Comparison of ENCODE assay signal across 8 mouse cellular contexts in the genomic region with DNA sequence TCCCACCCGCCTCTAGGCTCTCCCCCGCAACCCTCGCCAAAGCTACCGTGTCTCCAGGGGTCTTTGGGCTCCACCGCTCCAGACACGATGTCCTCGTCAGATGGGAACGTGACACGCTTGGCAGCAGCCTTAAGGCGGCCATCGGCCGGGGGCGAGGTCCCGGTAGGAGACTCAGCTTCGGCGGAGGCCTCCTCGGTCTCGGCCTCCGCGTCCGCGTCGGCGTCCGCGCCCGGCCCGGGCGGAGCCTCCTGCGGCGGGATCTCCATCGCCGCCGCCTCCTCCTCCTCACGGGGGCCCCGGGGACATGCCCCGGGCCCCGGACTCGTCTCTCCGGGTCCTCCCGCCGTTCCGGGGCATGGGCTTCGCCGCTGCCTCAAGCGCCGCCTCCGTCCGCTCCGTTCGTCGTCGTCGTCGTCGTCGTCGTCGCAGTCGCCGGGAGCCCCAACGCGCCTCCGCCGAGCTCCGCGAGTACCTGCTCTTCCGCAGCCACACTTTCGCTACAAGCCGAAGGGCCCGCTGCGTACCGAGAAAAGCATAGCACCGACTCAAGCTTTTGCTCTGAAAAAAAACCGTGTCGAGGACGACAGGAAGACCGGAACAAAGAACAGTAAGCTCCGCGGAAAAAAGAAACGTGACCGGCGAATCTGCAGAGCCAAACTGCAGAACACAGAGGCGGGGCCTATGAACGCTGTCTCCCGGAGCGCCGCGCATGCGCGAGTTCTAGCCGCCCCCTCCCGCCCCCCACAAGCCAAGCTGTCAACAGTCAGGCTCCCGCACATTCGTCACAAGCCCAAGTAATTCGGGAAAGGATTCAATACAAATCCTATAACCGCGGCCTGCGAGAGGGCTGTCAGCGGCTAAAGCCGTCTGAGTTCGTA. TPM values are rescaled to one million over a fixed set of nuclear protein-coding genes. Genes with fewer than 3 reads are reported as not detected.
DNase-seq lines count a peak whose midpoint lies in the region; ATAC-seq and TF ChIP-seq lines count a peak whose summit lies in the region.

No protein-coding gene starts in this region.

- TF ChIP-seq EP300 in liver, postnatal 0 days (IDR thresholded peaks at IDR 0.05; ENCODE audit: low read depth), result peak; percentile 67; the same call in 1 of the 2 replicates

- H3K27ac ChIP-seq in ES-E14 (ENCODE audit: insufficient read depth, low read depth, low read length, poor library complexity, severe bottlenecking), result 0 out of 2 replicates have a peak overlapping the region, but pooled peaks have one; percentile 41
- peak overlapping the region; percentile 82 for H3K27ac ChIP-seq in forebrain, embryonic 14.5 days (ENCODE audit: low read depth, low read length)
- peak overlapping the region; percentile 87 for H3K27ac ChIP-seq in liver, postnatal 0 days (ENCODE audit: low read depth)
- peak overlapping the region; percentile 90 for H3K27ac ChIP-seq in neural tube, embryonic 13.5 days (replicated peaks)

- peaks cover 22% of the 10 kb centered on the region for H3K36me3 ChIP-seq in ES-E14 (ENCODE audit: control insufficient read depth, insufficient read depth, low read length, poor library complexity, severe bottlenecking)
- H3K36me3 ChIP-seq in forebrain, embryonic 14.5 days (ENCODE audit: control insufficient read depth, insufficient read depth, low read length), result peaks cover 21% of the 10 kb centered on the region
- H3K36me3 ChIP-seq in liver, postnatal 0 days (replicated peaks; ENCODE audit: insufficient read depth, low read length), result peaks cover 37% of the 10 kb centered on the region
- peaks cover 19% of the 10 kb centered on the region for H3K36me3 ChIP-seq in neural tube, embryonic 13.5 days

- no peak for TF ChIP-seq CTCF in liver, postnatal 0 days (IDR thresholded peaks at IDR 0.05; ENCODE audit: low read depth)

- in situ Hi-C loops in ES-E14 (cut with MboI; ENCODE audit: low sequenced_read_pairs in 2 of 2, unreplicated experiment in 2 of 2), result no loop called here

- no peaks in the 10 kb centered on the region for H3K9me3 ChIP-seq in ES-E14 (ENCODE audit: control insufficient read depth, insufficient read depth, low read depth, low read length)
- no peaks in the 10 kb centered on the region; the same call in 1 of the 2 replicates for H3K9me3 ChIP-seq in forebrain, embryonic 14.5 days (replicated peaks; ENCODE audit: control insufficient read depth, low read length)
- no peaks in the 10 kb centered on the region for H3K9me3 ChIP-seq in liver, postnatal 0 days (ENCODE audit: low read length)
- no peaks in the 10 kb centered on the region for H3K9me3 ChIP-seq in neural tube, embryonic 13.5 days

- H3K27me3 ChIP-seq in forebrain, embryonic 14.5 days (replicated peaks; ENCODE audit: control insufficient read depth, insufficient read depth, low read length), result no peaks in the 10 kb centered on the region
- H3K27me3 ChIP-seq in liver, postnatal 0 days (ENCODE audit: insufficient read depth, low read length), result no peaks in the 10 kb centered on the region
- H3K27me3 ChIP-seq in neural tube, embryonic 13.5 days, result no peaks in the 10 kb centered on the region

- intact Hi-C loops in heart, postnatal 14 days (cut with DNase I), result no loop called here

- peak overlapping the region; percentile 99 for H3K4me2 ChIP-seq in forebrain, embryonic 14.5 days (ENCODE audit: low read length)
- peak overlapping the region; percentile 95 for H3K4me2 ChIP-seq in liver, postnatal 0 days (ENCODE audit: low read depth, low read length)
- peak overlapping the region; percentile 100 for H3K4me2 ChIP-seq in neural tube, embryonic 13.5 days

- peak overlapping the region; percentile 90 for H3K9ac ChIP-seq in ES-E14 (ENCODE audit: insufficient read depth, low read depth, low read length, poor library complexity, severe bottlenecking)
- H3K9ac ChIP-seq in forebrain, embryonic 14.5 days (ENCODE audit: low read length), result peak overlapping the region; percentile 94
- H3K9ac ChIP-seq in liver, postnatal 0 days (replicated peaks), result peak overlapping the region; percentile 99
- peak overlapping the region; percentile 90 for H3K9ac ChIP-seq in neural tube, embryonic 13.5 days

- peak overlapping the region; percentile 81 to 92 for H3K4me3 ChIP-seq in ES-E14 (ENCODE audit: insufficient read depth in 1 of 2, low read depth in 1 of 2, low read length in 2 of 2, poor library complexity in 1 of 2, severe bottlenecking in 1 of 2)
- H3K4me3 ChIP-seq in forebrain, embryonic 14.5 days (ENCODE audit: low read depth, low read length), result peak overlapping the region; percentile 90
- peak overlapping the region; percentile 99 for H3K4me3 ChIP-seq in liver, postnatal 0 days (ENCODE audit: low read depth, low read length)
- peak overlapping the region; percentile 82 for H3K4me3 ChIP-seq in neural tube, embryonic 13.5 days

- ATAC-seq in forebrain, embryonic 14.5 days, result peak; percentile 93
- peak; percentile 87 for ATAC-seq in liver, postnatal 0 days
- ATAC-seq in neural tube, embryonic 13.5 days (ENCODE audit: low read depth), result peak; percentile 87

- under 1% methylated on average over 102 of the region's 102 CpGs for WGBS in forebrain, embryonic 14.5 days
- under 1% methylated on average over 95 of the region's 102 CpGs for WGBS in liver, postnatal 0 days (ENCODE audit: insufficient replicate concordance)
- under 1% methylated on average over 102 of the region's 102 CpGs for WGBS in neural tube, embryonic 13.5 days

- DNase-seq in ES-E14 (ENCODE audit: low read depth, low spot score), result peak; percentile 75
- DNase-seq in cerebellum, adult 11 months, result peak; percentile 87
- DNase-seq in forebrain, embryonic 14.5 days (ENCODE audit: low spot score), result peak; percentile 98
- peak; percentile 94 for DNase-seq in heart, postnatal 14 days
- DNase-seq in layer of hippocampus, adult 11-12 months (ENCODE audit: low spot score), result peak; percentile 88
- DNase-seq in liver, postnatal 0 days, result peak; percentile 97
- peak; percentile 96 for DNase-seq in telencephalon, adult 2 months (ENCODE audit: low read depth, low spot score)

- H3K4me1 ChIP-seq in ES-E14 (ENCODE audit: control insufficient read depth in 2 of 2, insufficient read depth in 2 of 2, low read length in 2 of 2, poor library complexity in 1 of 2), result peaks cover 2 to 8% of the 10 kb centered on the region in 2 experiments; a peak in 1 of 4 replicates
- peaks cover 19% of the 10 kb centered on the region for H3K4me1 ChIP-seq in forebrain, embryonic 14.5 days (ENCODE audit: control insufficient read depth, insufficient read depth, low read length)
- peaks cover 47% of the 10 kb centered on the region for H3K4me1 ChIP-seq in liver, postnatal 0 days (ENCODE audit: insufficient read depth)
- H3K4me1 ChIP-seq in neural tube, embryonic 13.5 days (replicated peaks), result peaks cover 56% of the 10 kb centered on the region

TF ChIP-seq in ES-E14, 5 proteins besides CTCF, POLR2A, EP300 and RAD21:
- peak; percentile 72; the same call in 1 of the 2 replicates for TF ChIP-seq HCFC1 (IDR thresholded peaks at IDR 0.05; ENCODE audit: borderline replicate concordance, insufficient read depth, low read length)
- TF ChIP-seq ZC3H11A (IDR thresholded peaks at IDR 0.05; ENCODE audit: borderline replicate concordance, low read depth, low read length), result peak; percentile 100
- no peak for TF ChIP-seq MAFK (IDR thresholded peaks at IDR 0.05; ENCODE audit: insufficient read depth, low read depth, low read length)
- no peak for TF ChIP-seq CHD2 (IDR thresholded peaks at IDR 0.05; ENCODE audit: low read depth, low read length)
- TF ChIP-seq ZNF384 (IDR thresholded peaks at IDR 0.05; ENCODE audit: low read depth, low read length), result no peak
TF ChIP-seq in ES-E14: peak in this region for 2.

RNA-seq across cellular contexts. Expression of a gene that starts 0.9 kb away (rescaled TPM):
- 25.3 and 37.7 TPM in 2 replicates for total RNA-seq in ES-E14 (2012; rRNA removed)
- polyA plus RNA-seq in forebrain, embryonic 14.5 days (2014; fragmentation: Nextera tagmentation; extraction: Ambion mirVana), result 12.6 and 13.5 TPM in 2 replicates
- 10 to 100 TPM; 41.3 to 41.5 TPM for total RNA-seq in heart, postnatal 14 days (2021)
- 8.1 and 8.3 TPM in 2 replicates for polyA plus RNA-seq in liver, postnatal 0 days (2015; fragmentation: Nextera tagmentation; extraction: Ambion mirVana)
- 32.7 and 36.5 TPM in 2 replicates for polyA plus RNA-seq in neural tube, embryonic 13.5 days (2015; fragmentation: Nextera tagmentation; extraction: Ambion mirVana)

RNA-seq across cellular contexts. Expression of a gene that starts 15.1 kb away (rescaled TPM):
- total RNA-seq in ES-E14 (2012; rRNA removed), result 32.2 and 35.3 TPM in 2 replicates
- polyA plus RNA-seq in forebrain, embryonic 14.5 days (2014; fragmentation: Nextera tagmentation; extraction: Ambion mirVana), result 0.15 TPM in 1 of 2 replicates, not detected in the other
- total RNA-seq in heart, postnatal 14 days (2021), result under 1 TPM; 0.20 to 0.36 TPM
- polyA plus RNA-seq in liver, postnatal 0 days (2015; fragmentation: Nextera tagmentation; extraction: Ambion mirVana), result 0.89 and 1.2 TPM in 2 replicates
- 0.40 TPM in 1 of 2 replicates, not detected in the other for polyA plus RNA-seq in neural tube, embryonic 13.5 days (2015; fragmentation: Nextera tagmentation; extraction: Ambion mirVana)

RNA-seq across cellular contexts. Expression of a gene that starts 15.4 kb away (rescaled TPM):
- 42.1 and 54.2 TPM in 2 replicates for total RNA-seq in ES-E14 (2012; rRNA removed)
- polyA plus RNA-seq in forebrain, embryonic 14.5 days (2014; fragmentation: Nextera tagmentation; extraction: Ambion mirVana), result 134 and 146 TPM in 2 replicates
- total RNA-seq in heart, postnatal 14 days (2021), result 10 to 100 TPM; 45.6 to 49.8 TPM
- 61.7 and 66.9 TPM in 2 replicates for polyA plus RNA-seq in liver, postnatal 0 days (2015; fragmentation: Nextera tagmentation; extraction: Ambion mirVana)
- polyA plus RNA-seq in neural tube, embryonic 13.5 days (2015; fragmentation: Nextera tagmentation; extraction: Ambion mirVana), result 153 and 159 TPM in 2 replicates

RNA-seq across cellular contexts. Expression of a gene that starts 42.3 kb away (rescaled TPM):
- 52.7 and 83.4 TPM in 2 replicates for total RNA-seq in ES-E14 (2012; rRNA removed)
- 27.1 and 40.1 TPM in 2 replicates for polyA plus RNA-seq in forebrain, embryonic 14.5 days (2014; fragmentation: Nextera tagmentation; extraction: Ambion mirVana)
- 10 to 100 TPM; 21.5 to 22.6 TPM for total RNA-seq in heart, postnatal 14 days (2021)
- 7.6 and 8.1 TPM in 2 replicates for polyA plus RNA-seq in liver, postnatal 0 days (2015; fragmentation: Nextera tagmentation; extraction: Ambion mirVana)
- 52.9 and 61.6 TPM in 2 replicates for polyA plus RNA-seq in neural tube, embryonic 13.5 days (2015; fragmentation: Nextera tagmentation; extraction: Ambion mirVana)

RNA-seq across cellular contexts. Expression of a gene that starts 44.4 kb away (rescaled TPM):
- total RNA-seq in ES-E14 (2012; rRNA removed), result 0.54 and 0.79 TPM in 2 replicates
- polyA plus RNA-seq in forebrain, embryonic 14.5 days (2014; fragmentation: Nextera tagmentation; extraction: Ambion mirVana), result 0.36 and 0.57 TPM in 2 replicates
- total RNA-seq in heart, postnatal 14 days (2021), result not detected
- not detected in 2 replicates for polyA plus RNA-seq in liver, postnatal 0 days (2015; fragmentation: Nextera tagmentation; extraction: Ambion mirVana)
- 0.14 TPM in 1 of 2 replicates, not detected in the other for polyA plus RNA-seq in neural tube, embryonic 13.5 days (2015; fragmentation: Nextera tagmentation; extraction: Ambion mirVana)

Comparison
In these comparisons a context has a peak if more than half of its experiments do, and no peak if none do; other contexts are left out.
1. Peak in every context shown above with its lines: DNase-seq, ATAC-seq, H3K4me3 ChIP-seq and H3K27ac ChIP-seq.